Mouse (Mus musculus): Measurements from ENCODE around the gene Wdr20. TPM values are rescaled to one million over a fixed set of nuclear protein-coding genes. Genes with fewer than 3 reads are reported as not detected.

Wdr20 gene
- polyA plus RNA-seq, 1 experiment from 2014 or later: 27.0 TPM

- no peak for DNase-seq (ENCODE audit: low spot score)
- Histone ChIP-seq H3K36me3 (peaks cover 52% of the 10 kb centered on the region), H3K4me1 (0 out of 2 replicates have a peak, but pooled peaks cover 3% of the 10 kb centered on the region), H3K27me3 (ENCODE audit: low read depth, poor library complexity, severe bottlenecking) (no peaks in the 10 kb centered on the region), H3K4me3 (no peak overlapping the region), H3K27ac (no peak overlapping the region), H3K9me3 (replicated peaks) (no peaks in the 10 kb centered on the region)
- 94% methylated on average over 6 of the region's 6 CpGs for WGBS
Measured at GRCm38 (mm10) chr12:110795035-110795434, 57.3 kb downstream of the Wdr20 start.

- peaks cover 51% of the 10 kb centered on the region for H3K36me3 ChIP-seq
- no peak overlapping the region for H3K27ac ChIP-seq
- H3K4me1 ChIP-seq: 0 out of 2 replicates have a peak, but pooled peaks cover 3% of the 10 kb centered on the region
- H3K4me3 ChIP-seq: no peak overlapping the region
- H3K27me3 ChIP-seq (ENCODE audit: low read depth, poor library complexity, severe bottlenecking): no peaks in the 10 kb centered on the region
- no peak for DNase-seq (ENCODE audit: low spot score)
- H3K9me3 ChIP-seq (replicated peaks): no peaks in the 10 kb centered on the region
- WGBS: 89% methylated on average over 6 of the region's 6 CpGs
Measured at GRCm38 (mm10) chr12:110796748-110797147, 59.0 kb downstream of the Wdr20 start.

GRCm38 (mm10) chr12:110797202-110797601, 59.5 kb downstream of the Wdr20 start:
- 91% methylated on average over 6 of the region's 6 CpGs for WGBS
- Histone ChIP-seq H3K4me3 (no peak overlapping the region), H3K27ac (no peak overlapping the region), H3K4me1 (0 out of 2 replicates have a peak, but pooled peaks cover 7% of the 10 kb centered on the region), H3K27me3 (ENCODE audit: low read depth, poor library complexity, severe bottlenecking) (no peaks in the 10 kb centered on the region), H3K36me3 (peaks cover 50% of the 10 kb centered on the region), H3K9me3 (replicated peaks) (no peaks in the 10 kb centered on the region)
- no peak for DNase-seq (ENCODE audit: low spot score)

GRCm38 (mm10) chr12:110797842-110798431, 60.2 kb downstream of the Wdr20 start:
- H3K4me3 ChIP-seq: no peak overlapping the region
- no peaks in the 10 kb centered on the region for H3K9me3 ChIP-seq (replicated peaks)
- H3K27me3 ChIP-seq (ENCODE audit: low read depth, poor library complexity, severe bottlenecking): no peaks in the 10 kb centered on the region
- H3K4me1 ChIP-seq: 0 out of 2 replicates have a peak, but pooled peaks cover 7% of the 10 kb centered on the region
- WGBS: 93% methylated on average over 10 of the region's 10 CpGs
- H3K27ac ChIP-seq: no peak overlapping the region
- H3K36me3 ChIP-seq: peaks cover 43% of the 10 kb centered on the region
- DNase-seq (ENCODE audit: low spot score): no peak

- H3K4me3 ChIP-seq: no peak overlapping the region
- WGBS: 88% methylated on average over 4 of the region's 4 CpGs
- no peaks in the 10 kb centered on the region for H3K9me3 ChIP-seq (replicated peaks)
- H3K27ac ChIP-seq: no peak overlapping the region
- H3K36me3 ChIP-seq: peaks cover 36% of the 10 kb centered on the region
- no peak for DNase-seq (ENCODE audit: low spot score)
- H3K27me3 ChIP-seq (ENCODE audit: low read depth, poor library complexity, severe bottlenecking): no peaks in the 10 kb centered on the region
- H3K4me1 ChIP-seq: peaks cover 8% of the 10 kb centered on the region; the same call in 1 of the 2 replicates
Measured at GRCm38 (mm10) chr12:110799226-110799625, 61.5 kb downstream of the Wdr20 start.

GRCm38 (mm10) chr12:110801876-110802464, 64.2 kb downstream of the Wdr20 start:
- no peak for DNase-seq (ENCODE audit: low spot score)
- Histone ChIP-seq H3K9me3 (replicated peaks) (no peaks in the 10 kb centered on the region), H3K36me3 (peaks cover 40% of the 10 kb centered on the region), H3K4me3 (no peak overlapping the region), H3K4me1 (peaks cover 10% of the 10 kb centered on the region; the same call in 1 of the 2 replicates), H3K27ac (no peak overlapping the region), H3K27me3 (ENCODE audit: low read depth, poor library complexity, severe bottlenecking) (no peaks in the 10 kb centered on the region)
- 85% methylated on average over 10 of the region's 10 CpGs for WGBS

GRCm38 (mm10) chr12:110802674-110803297, 65.0 kb downstream of the Wdr20 start:
- Histone ChIP-seq H3K27ac (no peak overlapping the region), H3K36me3 (peaks cover 39% of the 10 kb centered on the region), H3K27me3 (ENCODE audit: low read depth, poor library complexity, severe bottlenecking) (no peaks in the 10 kb centered on the region), H3K9me3 (replicated peaks) (no peaks in the 10 kb centered on the region), H3K4me3 (no peak overlapping the region), H3K4me1 (peaks cover 10% of the 10 kb centered on the region; the same call in 1 of the 2 replicates)
- no peak for DNase-seq (ENCODE audit: low spot score)
- WGBS: 92% methylated on average over 5 of the region's 5 CpGs

- peaks cover 37% of the 10 kb centered on the region for H3K36me3 ChIP-seq
- H3K4me1 ChIP-seq: peaks cover 10% of the 10 kb centered on the region; the same call in 1 of the 2 replicates
- H3K4me3 ChIP-seq: no peak overlapping the region
- H3K9me3 ChIP-seq (replicated peaks): no peaks in the 10 kb centered on the region
- no peaks in the 10 kb centered on the region for H3K27me3 ChIP-seq (ENCODE audit: low read depth, poor library complexity, severe bottlenecking)
- no peak overlapping the region for H3K27ac ChIP-seq
- 71% methylated on average over 10 of the region's 10 CpGs for WGBS
- DNase-seq (ENCODE audit: low spot score): peak; percentile 37
Measured at GRCm38 (mm10) chr12:110804261-110804660, 66.5 kb downstream of the Wdr20 start.

GRCm38 (mm10) chr12:110806301-110806970, 68.7 kb downstream of the Wdr20 start:
- peaks cover 10% of the 10 kb centered on the region; the same call in 1 of the 2 replicates for H3K4me1 ChIP-seq
- DNase-seq (ENCODE audit: low spot score): no peak
- no peak overlapping the region for H3K27ac ChIP-seq
- no peak overlapping the region for H3K4me3 ChIP-seq
- H3K27me3 ChIP-seq (ENCODE audit: low read depth, poor library complexity, severe bottlenecking): no peaks in the 10 kb centered on the region
- H3K36me3 ChIP-seq: peaks cover 36% of the 10 kb centered on the region
- 91% methylated on average over 3 of the region's 3 CpGs for WGBS
- no peaks in the 10 kb centered on the region for H3K9me3 ChIP-seq (replicated peaks)

GRCm38 (mm10) chr12:110808430-110808829, 70.7 kb downstream of the Wdr20 start:
- DNase-seq (ENCODE audit: low spot score): no peak
- WGBS: 85% methylated on average over 10 of the region's 10 CpGs

GRCm38 (mm10) chr12:110808848-110809247, 71.1 kb downstream of the Wdr20 start:
- H3K36me3 ChIP-seq: peaks cover 40% of the 10 kb centered on the region

More at GRCm38 (mm10) chr12:110808430-110808829, 70.7 kb downstream of the Wdr20 start:
- H3K27me3 ChIP-seq (ENCODE audit: low read depth, poor library complexity, severe bottlenecking): no peaks in the 10 kb centered on the region
- no peak overlapping the region for H3K4me3 ChIP-seq
- H3K27ac ChIP-seq: no peak overlapping the region
- no peaks in the 10 kb centered on the region for H3K9me3 ChIP-seq (replicated peaks)
- peaks cover 5% of the 10 kb centered on the region; the same call in 1 of the 2 replicates for H3K4me1 ChIP-seq
- peaks cover 39% of the 10 kb centered on the region for H3K36me3 ChIP-seq

GRCm38 (mm10) chr12:110813132-110813531, 75.4 kb downstream of the Wdr20 start:
- no peaks in the 10 kb centered on the region for H3K27me3 ChIP-seq (ENCODE audit: low read depth, poor library complexity, severe bottlenecking)
- peaks cover 13% of the 10 kb centered on the region; the same call in 1 of the 2 replicates for H3K36me3 ChIP-seq
- H3K9me3 ChIP-seq (replicated peaks): no peaks in the 10 kb centered on the region
- no peak overlapping the region for H3K27ac ChIP-seq
- no peaks in the 10 kb centered on the region for H3K4me1 ChIP-seq
- WGBS: 92% methylated on average over 9 of the region's 9 CpGs
- no peak overlapping the region for H3K4me3 ChIP-seq
- no peak for DNase-seq (ENCODE audit: low spot score)

More at GRCm38 (mm10) chr12:110808848-110809247, 71.1 kb downstream of the Wdr20 start:
- Histone ChIP-seq H3K27ac (no peak overlapping the region), H3K4me3 (no peak overlapping the region), H3K27me3 (ENCODE audit: low read depth, poor library complexity, severe bottlenecking) (no peaks in the 10 kb centered on the region), H3K9me3 (replicated peaks) (no peaks in the 10 kb centered on the region), H3K4me1 (peaks cover 5% of the 10 kb centered on the region; the same call in 1 of the 2 replicates)
- DNase-seq (ENCODE audit: low spot score): no peak
- 85% methylated on average over 5 of the region's 5 CpGs for WGBS
